Mouse (Mus musculus): ENCODE measurements around the gene Ccdc85c.

The Ccdc85c gene

GRCm38 (mm10) chr12:108274661-108275507 lies at the start of gene Ccdc85c:
Ccdc85c (minus strand) TSS chr12:108275425.
- DNase-seq (ENCODE audit: low read depth, low spot score) = peak; percentile 67

- no peak for DNase-seq (ENCODE audit: low read depth, low spot score)
Observed at GRCm38 (mm10) chr12:108320096-108320495, 44.9 kb upstream of the Ccdc85c start.

GRCm38 (mm10) chr12:108318499-108318898 lies 43.3 kb upstream of the Ccdc85c start:
- DNase-seq (ENCODE audit: low read depth, low spot score) = no peak

- no peak for DNase-seq (ENCODE audit: low read depth, low spot score)
Observed at GRCm38 (mm10) chr12:108317826-108318430, 42.7 kb upstream of the Ccdc85c start.

- peak; percentile 61 for DNase-seq (ENCODE audit: low read depth, low spot score)
Observed at GRCm38 (mm10) chr12:108317201-108317738, 42.0 kb upstream of the Ccdc85c start.

GRCm38 (mm10) chr12:108316655-108317054 lies 41.4 kb upstream of the Ccdc85c start:
- no peak for DNase-seq (ENCODE audit: low read depth, low spot score)

GRCm38 (mm10) chr12:108315818-108316217 lies 40.6 kb upstream of the Ccdc85c start:
- DNase-seq (ENCODE audit: low read depth, low spot score) = no peak

- peak; percentile 25 for DNase-seq (ENCODE audit: low read depth, low spot score)
Observed at GRCm38 (mm10) chr12:108313244-108313772, 38.1 kb upstream of the Ccdc85c start.

GRCm38 (mm10) chr12:108312432-108312851 lies 37.2 kb upstream of the Ccdc85c start:
- DNase-seq (ENCODE audit: low read depth, low spot score) = no peak

- DNase-seq (ENCODE audit: low read depth, low spot score) = no peak
Observed at GRCm38 (mm10) chr12:108311741-108312290, 36.6 kb upstream of the Ccdc85c start.

GRCm38 (mm10) chr12:108310456-108311027 lies 35.3 kb upstream of the Ccdc85c start:
- no peak for DNase-seq (ENCODE audit: low read depth, low spot score)

GRCm38 (mm10) chr12:108310041-108310440 lies 34.8 kb upstream of the Ccdc85c start:
- DNase-seq (ENCODE audit: low read depth, low spot score) = no peak

GRCm38 (mm10) chr12:108309116-108309794 lies 34.0 kb upstream of the Ccdc85c start:
- DNase-seq (ENCODE audit: low read depth, low spot score) = no peak

- DNase-seq (ENCODE audit: low read depth, low spot score) = no peak
Observed at GRCm38 (mm10) chr12:108308363-108308856, 33.2 kb upstream of the Ccdc85c start.

- DNase-seq (ENCODE audit: low read depth, low spot score) = peak; percentile 86
Observed at GRCm38 (mm10) chr12:108307553-108307952, 32.3 kb upstream of the Ccdc85c start.

- DNase-seq (ENCODE audit: low read depth, low spot score) = peak; percentile 47
Observed at GRCm38 (mm10) chr12:108305812-108306794, 30.9 kb upstream of the Ccdc85c start, which contains the start of gene Hhipl1. Hhipl1 (plus strand) TSS chr12:108306270.

GRCm38 (mm10) chr12:108305172-108305571 lies 29.9 kb upstream of the Ccdc85c start:
- no peak for DNase-seq (ENCODE audit: low read depth, low spot score)

GRCm38 (mm10) chr12:108303778-108304365 lies 28.6 kb upstream of the Ccdc85c start:
- DNase-seq (ENCODE audit: low read depth, low spot score) = no peak

GRCm38 (mm10) chr12:108301006-108301405 lies 25.8 kb upstream of the Ccdc85c start:
- no peak for DNase-seq (ENCODE audit: low read depth, low spot score)
